Mouse (Mus musculus) lung, postnatal 36 days (tissue): ENCODE measurements around the gene Daam1.

Experiments used
- DNase-seq: peaks from one replicate; pipeline ENCODE4 v3.0.0; 2022; ENCODE audit warnings: mixed read lengths

Daam1 gene

DNA sequence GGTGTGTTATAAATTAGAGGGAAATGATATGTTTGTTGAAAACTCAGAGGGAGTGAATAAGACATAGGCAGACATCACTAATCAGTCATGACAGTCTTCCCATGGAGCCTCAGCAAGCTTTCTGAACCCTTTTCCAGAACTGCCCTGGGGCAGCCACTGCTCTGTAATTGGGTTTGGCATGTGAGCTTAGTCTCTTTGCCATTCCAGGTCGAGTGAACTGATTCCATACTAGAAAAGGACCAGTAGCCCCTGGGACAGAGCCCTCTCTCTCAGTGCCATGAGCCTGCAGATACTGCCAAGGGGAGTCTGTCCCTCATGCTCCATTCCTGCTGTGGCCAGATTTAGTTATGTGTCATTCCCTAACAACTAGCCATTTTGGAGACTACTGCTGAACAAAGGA is 144.7 kb downstream of the Daam1 start:
- no peak for DNase-seq

DNA sequence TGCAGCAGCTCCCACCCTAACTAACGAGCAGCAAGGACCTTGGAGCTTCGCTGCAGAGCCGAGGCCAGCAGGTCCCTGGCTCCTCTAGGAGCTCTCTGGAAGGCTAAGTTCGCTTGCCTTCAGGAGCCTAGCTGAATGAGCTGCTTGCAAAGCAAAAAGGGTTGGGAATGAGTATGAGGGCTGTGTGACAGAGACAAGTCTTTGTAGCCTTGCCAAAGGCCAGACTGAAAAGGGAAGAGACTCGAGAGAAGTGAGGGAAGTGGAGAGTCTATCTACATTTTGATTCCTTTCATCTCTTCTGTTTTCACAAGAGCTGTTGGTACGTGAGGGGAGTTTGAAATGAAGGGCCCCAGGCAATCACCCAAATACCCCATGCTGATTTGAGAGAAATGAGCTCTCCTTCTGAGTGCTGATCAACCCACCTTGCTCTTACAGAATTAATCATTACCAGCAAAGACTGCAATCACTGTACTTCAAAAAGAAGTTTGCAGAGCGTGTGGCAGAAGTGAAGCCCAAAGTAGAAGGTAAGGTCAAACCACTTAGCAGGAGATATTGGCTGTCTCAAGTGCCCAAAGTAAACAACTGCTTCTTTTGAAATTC is 145.6 kb downstream of the Daam1 start:
- DNase-seq: peak; percentile 56

DNA sequence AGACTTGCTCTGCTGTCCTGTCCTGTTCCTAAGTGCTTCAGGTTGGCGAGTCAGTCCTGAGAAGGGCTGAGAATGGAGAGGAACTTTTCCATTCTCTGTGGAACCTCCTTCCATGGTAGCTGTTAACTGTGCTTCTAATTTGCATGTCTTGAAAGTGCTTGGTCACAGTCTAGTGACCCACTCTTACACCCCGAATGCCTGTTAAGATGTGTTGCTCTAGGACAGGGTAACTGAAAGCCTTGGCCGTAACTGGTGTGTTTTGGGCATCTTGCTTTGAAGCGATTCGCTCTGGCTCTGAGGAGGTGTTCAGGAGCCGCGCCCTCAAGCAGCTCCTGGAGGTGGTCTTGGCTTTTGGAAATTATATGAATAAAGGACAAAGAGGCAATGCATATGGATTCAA is 146.5 kb downstream of the Daam1 start:
- no peak for DNase-seq

DNA sequence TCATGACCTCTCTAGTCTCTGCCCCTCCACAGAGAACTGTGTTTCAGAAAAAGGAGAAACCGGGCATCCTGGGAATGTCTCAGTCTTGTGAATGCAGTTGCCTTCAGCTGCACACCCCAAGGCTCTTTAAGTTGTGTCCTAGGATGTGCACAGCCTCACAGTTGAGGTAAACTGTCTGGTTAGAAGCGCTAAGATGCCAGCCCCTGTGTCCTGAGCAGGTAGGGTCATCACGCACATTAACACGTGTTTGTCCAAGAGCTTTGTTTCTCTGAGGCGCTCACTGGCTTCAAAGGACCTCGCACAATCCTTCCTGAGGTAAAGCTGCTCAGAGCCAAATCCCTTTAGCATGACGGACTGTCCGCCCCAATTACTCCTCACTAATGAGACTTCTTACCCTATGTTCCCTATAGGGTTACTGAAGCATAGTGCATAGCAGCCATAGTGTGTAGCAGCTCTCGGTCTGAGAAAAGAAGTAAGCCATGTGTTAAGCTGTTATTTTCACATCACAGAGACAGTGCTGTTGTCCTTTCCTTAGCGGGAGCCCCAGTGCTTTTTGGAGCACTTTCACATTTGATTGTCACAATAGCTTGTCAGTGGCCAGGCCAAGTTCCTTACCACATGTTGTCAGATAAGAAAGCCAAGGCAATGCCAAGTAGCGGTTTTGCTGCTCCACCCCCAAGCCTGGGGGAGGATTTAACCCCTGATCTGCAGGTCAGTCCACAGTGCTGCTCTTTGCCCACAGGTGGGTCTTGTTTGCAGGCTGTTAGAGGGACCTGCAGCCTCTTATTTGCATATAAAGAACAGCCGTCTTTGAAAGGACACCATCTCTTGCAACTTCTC is 147.9 kb downstream of the Daam1 start:
- DNase-seq: no peak

DNA sequence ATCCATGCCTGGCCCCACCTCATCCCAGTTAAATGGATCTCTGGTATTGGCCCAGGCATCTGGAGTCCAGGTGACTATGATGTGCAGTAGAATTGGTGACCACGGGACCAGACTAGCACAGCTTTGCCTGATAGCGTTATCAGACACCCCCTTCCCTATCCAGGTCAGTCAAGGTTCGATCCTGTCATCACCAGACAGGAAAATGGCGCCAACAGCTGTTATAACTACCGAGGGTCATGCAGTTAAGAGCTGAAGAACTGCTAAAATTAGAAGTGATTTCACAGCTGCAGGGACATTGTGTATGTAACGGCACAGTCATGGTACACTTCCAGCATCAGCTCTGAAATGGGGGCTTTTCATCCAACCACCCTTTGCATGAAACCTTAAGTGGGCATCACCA is 149.3 kb downstream of the Daam1 start:
- DNase-seq: no peak

DNA sequence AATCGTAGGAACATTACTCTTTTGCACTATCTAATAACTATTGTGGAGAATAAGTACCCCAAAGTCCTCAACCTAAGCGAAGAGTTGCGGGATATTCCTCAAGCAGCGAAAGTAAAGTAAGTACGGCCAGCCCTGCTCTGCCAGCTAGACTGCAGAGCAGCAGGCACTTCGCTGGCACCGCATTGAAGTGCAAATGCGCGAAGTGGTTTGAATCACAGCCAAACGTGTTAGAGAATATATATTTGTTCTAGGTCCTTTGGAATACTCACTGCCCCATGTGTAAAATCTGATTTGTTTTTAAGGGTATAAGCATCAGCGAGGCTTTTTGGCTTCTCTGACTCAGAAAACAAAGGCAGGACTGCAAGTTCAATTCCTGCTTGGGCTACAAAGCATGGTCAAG is 149.9 kb downstream of the Daam1 start:
- peak; percentile 59 for DNase-seq

DNA sequence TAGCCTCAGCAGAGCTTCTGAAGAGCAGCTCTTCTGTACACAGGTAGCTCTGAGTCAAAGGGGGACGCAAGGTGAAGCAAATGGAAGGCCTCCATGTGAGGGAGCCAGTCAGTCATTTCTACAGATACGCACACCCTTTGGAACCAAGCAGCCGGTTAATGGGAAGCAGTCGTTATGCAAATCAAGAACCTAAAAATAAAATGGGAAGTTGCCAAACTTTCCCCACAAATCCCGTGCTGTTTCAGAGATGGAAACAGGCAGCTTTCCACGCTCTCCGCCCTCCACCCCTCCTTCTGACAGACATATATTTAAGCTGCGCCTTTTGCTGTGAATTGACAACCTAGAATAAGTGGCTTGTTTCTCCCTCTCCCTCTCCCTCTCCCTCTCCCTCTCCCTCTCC is 150.4 kb downstream of the Daam1 start:
- DNase-seq: no peak

DNA sequence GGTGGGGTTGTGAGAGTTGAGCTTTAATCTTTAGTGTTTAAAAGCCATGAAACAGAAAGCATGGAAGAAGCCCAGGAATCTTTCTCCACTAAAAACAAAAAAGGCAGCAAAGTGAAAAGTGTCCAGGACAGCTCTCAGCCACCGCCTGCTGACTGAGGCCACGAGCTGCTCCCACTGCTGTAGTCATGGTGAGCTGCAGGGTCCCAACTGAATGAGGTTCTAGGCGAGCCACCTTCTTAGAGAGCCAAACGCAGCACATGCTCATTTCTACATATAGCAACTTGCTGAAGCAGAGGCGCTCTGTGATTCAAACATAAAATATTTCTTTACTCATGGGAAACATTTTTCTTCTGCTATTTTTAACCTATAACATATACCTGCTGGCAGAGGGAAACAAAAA is 150.9 kb downstream of the Daam1 start:
- DNase-seq: no peak

DNA sequence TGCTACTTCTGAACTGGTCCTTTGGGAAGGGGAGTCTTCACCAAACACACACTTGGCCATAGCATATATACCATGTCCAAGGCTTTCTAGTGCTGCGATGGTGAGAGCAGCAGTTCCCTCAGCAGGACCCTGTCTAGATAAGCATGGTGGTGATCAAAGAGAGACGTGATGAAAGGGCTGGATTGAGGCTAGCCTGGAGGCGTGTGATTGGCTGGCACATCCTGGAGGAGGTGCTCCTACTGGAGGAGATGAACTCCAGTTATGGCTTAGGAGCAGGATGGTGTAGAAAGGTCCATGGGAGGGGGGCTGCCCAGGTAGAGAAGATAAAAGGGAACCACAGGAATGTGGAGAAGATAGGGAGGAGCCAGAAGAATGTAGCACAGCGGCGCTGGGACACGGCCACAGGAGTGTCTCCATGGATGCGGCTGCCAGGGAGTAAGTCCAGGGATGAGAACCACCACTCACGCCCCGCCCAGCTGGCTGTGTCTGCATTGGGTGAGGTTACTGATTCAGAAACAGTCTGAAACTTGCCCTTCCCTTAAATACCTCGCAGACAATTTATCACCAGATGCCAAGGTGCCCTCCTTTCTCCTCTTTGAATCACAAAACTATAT is 152.3 kb downstream of the Daam1 start:
- no peak for DNase-seq

DNA sequence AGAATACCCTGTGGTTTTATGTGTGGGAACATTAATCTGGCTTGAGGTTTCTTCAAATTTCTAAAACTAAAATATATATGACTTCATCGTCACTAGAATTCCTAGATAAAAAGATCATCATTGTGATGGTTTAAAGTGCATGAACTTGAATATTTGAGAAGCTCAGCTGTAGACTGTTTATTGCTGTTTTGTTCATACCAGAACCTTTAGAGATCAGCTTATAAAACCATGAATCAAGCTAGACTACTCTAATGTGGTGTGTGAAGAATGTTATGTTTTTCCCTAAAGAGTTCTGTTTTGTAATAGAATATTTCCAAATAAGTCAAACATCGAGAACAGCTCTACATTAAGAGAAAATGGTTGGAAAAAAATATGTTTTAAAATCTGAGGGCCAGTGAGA is 156.3 kb downstream of the Daam1 start:
- DNase-seq: no peak

DNA sequence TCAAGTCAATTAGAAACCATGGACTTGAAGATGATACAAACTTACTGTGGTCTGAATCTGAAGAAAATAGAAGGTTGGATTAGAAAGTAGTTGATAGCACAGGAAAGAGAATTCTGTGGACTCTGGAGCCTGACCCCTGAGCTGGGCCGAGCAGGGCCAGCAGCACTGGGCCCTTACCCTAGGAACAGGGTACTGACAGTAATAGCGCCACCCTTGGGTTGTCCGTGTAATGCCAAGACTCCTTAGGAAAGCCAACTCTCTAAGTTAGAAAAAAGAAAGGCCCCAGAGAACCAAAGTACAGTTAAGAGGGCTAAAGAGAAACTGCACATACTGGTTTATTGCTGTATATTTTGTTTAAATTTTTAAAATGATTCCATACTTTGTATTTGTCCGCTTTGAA is 157.0 kb downstream of the Daam1 start:
- DNase-seq: no peak

DNA sequence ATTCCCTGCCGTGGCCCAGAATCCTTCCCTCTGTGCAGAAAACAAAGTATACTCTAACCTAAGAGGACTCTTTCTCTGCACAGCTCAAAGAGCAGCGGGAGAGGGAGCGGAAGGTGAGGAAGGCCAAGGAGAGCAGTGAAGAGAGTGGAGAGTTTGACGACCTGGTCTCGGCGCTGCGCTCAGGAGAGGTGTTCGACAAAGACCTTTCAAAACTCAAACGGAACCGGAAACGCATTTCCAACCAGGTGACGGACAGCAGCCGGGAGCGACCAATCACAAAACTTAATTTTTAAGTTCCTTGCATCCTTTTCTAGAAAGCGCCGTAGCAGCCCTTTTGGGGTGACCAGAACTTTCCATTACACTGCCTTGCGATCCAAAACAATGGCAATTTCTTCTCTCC is 158.7 kb downstream of the Daam1 start:
- no peak for DNase-seq

DNA sequence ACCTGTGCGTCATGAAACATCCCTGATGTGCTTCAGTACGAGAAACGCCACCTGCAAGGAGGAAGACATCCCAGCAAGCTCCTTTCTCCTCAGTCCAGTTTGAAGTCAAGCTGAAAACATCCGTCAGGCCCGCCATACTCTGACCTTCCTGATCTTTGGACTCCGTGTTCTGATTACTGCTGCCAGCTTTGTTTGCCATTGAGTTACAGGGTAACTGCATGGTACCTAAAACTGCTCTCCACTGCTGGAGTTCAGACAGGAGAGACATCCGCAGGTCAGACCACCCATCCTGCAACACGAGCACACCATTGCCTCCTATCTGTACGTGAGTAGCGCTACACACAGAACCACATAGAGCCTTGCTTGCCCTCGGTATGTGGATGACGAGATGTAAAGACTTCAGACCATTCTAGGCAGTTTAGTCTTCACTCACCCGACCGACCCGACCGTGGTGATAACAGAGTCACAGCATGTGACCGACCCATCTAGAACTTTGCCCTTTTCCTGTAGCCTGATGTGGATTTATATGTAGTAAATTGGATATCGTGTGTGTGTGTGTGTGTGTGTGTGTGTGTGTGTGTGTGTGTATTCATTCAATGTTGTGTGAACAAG is 161.8 kb downstream of the Daam1 start:
- no peak for DNase-seq

DNA sequence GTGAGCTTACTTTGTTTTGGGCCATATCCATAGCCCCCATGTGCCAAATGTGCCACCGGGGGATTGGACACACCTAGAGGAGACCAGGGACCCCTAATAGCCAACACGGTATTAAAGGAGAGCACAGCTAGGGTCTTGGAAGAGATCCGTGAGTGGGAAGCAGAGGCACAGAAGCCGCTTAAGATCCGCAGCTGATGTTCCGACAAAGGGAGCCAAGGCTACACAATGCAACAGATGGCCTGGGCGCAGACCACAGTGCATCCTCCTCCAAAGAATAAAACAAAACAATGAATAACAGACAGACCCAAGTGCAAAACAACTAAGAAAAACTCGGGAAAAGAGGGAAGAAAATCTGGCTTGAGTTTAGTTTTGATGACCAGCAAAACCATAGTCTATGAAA is 165.0 kb downstream of the Daam1 start:
- no peak for DNase-seq

DNA sequence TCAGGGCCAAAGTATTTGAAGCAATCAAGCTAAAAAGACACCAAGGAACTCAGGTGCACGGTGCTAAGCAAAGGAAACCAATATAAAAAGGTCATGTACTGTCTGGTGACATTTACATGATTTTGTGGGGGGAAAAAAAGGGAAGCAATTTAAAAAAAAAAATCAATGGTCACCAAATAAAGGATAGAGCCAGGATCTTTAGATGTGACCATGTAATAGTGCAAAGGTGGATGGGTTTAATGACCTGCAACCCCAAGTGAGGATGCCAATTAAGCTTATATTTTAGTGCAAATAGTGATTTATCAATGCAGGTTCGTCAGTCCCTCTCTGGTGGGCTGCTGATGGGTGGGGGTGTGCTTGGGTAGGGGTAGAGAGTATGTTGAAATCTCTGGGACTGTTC is 166.0 kb downstream of the Daam1 start:
- no peak for DNase-seq

DNA sequence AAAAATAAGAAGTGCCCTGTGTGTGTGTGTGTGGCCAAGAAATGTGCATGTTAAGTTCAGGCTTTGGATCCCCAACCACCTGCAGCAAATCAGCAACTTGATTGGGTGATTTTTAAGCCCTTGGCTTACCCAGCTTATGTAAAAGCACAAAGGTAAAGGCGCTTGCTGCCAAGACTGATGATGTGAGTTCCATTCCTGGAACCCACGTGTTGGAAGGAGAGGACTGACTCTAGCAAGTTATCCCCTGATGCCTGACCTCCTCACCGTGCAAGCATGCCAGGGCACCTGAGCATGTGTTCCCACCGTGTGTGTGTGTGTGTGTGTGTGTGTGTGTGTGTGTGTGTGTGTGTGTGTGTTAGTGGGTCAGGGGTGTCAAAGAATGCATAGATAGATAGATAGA is 166.5 kb downstream of the Daam1 start:
- DNase-seq: no peak

DNA sequence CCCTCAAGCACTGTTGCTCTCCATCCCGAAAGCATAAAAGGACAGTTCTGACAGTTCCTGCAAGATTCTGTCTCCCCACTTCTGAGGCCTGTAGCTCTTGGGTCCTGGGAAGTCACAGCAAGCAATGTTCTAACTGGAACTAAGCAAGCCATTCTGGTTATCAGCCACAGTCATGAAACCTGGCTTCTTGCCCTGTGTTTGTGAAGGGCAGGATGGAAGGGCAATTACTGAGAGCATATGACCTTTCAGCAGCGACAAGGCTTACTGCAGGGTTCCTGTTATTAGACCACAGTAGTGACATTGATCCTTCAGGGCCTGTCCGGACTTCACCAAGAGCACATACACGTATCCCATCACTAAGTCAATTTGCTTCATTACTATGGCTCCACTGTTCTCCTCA is 167.8 kb downstream of the Daam1 start:
- peak; percentile 72 for DNase-seq

DNA sequence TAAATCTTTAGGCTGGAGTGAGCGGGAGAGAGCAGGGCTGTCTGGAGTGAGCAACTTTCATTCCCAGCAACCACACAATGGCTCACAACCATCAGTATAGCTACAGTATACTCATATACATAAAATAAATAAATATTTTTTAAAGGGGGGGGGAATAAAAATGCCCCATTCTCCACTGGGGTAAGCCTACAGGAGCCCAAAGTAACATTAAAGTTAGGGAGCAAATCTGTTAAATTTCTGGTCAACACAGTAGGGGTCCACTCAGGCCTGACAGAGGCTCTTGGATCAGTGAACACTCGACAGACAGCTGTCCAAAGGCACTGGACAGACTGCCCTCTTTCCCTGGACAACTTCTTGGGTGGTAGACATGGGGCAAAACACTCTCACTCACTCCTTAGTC is 168.8 kb downstream of the Daam1 start:
- no peak for DNase-seq

DNA sequence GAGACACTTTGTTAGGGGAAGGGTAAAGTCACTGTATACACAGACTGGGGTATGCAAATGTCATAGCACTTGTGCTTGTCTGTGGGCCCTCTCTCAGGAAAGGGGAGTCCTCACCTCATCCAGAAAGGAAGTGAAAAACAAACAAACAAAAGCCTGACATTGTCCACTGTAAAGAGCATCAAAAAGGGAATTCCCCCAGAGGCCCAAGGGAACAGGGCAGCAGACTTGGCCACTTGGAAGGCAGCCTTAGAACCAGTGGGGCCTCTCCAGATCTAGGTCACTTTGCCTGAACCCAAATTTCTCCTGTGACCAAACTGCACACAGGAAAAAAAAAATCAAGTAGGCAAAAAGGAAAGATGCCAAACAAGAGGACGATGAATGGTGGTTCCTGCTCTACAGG is 170.9 kb downstream of the Daam1 start:
- DNase-seq: no peak

DNA sequence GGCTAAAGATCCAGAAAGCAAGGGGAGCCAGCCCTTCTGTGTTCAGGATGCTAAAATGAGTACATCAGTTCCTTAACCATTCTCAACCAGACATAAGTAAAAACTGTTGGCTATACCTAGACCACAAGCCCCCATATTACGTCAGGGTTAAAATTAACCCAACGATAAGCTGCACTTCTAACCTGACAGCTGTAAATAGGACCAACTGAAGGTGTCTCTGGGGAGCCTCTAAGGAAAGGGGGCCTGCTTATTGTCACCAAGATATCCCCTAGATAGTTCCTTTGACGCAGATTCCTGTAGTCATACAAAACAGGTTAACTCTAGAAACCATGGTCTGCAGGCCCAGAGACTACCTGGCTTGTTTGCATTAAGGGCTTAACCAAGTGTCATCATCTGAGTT is 174.4 kb downstream of the Daam1 start:
- no peak for DNase-seq

DNA sequence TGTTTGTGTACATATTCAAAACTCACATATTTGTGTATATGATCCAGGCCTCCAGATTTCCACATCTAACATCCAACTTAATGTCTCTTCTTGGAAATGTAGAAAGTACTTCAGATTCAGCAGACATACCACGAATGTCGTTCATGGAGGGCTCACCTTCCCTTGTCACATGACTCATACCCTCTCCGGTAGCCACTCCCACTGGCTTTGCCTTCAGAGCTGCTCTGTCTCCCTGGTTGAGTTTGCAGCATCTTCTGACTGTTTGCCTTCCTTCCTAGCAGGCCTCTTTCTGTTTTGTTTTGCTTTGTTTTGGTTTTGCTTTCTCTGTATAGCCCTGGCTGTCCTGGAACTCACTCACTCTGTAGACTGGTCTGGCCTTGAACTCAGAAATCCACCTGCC is 176.8 kb downstream of the Daam1 start:
- DNase-seq: no peak

DNA sequence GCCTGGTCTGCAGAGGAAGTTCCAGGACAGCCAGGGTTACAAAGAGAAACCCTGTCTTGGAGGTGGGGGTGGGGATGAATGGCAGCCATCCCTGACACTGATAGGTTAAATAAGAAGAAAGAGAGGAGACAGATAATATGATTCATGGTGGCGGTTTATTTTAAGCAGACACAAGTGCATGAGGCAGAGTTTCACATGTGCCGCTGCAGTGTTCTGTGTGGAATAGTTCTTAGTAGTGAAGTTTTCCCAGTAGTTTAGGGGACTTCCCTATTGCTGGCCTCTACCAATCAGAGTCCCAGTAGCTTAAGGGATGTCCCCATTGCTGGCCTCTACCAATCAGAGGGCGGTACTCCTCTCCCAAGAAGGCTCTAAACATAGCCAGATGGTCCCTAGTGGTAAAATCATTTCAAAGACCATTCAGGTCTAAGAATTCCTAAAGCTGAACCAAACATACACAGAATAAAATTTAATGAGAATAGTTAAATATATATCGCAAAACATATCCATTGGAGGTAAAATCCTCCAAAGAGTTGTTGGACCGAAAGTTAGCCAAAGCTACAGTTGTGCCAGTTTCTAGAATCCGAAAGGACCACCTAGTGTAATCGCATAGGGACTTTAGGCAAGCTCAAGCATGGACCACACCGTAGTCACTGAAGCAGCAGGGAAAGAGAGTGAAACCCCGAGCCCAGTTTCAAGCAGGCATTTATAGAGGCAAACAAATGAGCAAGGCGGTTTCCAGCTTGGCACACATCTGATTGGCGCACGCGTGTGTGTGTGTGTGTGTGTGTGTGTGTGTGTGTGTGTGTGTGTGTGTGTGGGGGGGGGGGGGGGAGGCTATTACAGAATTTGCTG is 178.4 kb downstream of the Daam1 start:
- no peak for DNase-seq

DNA sequence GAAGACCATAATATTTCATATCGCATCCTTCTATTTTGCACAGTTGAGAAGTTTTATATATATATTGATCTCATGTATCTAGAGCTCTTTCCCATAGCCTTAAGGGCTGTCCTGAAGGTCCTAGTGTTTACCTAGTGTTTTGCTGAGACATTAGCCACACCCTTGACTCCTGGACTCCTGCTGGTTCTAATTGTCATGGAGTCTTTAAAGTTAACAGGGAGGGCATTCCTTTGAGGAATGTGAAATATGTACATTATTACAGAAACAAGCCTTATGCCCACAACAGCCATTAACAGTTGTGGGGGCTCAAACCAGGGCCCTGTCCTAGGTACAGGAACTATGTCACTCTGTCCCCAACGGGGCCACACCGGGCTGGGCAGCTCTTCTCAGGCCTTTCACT is 180.5 kb downstream of the Daam1 start:
- DNase-seq: no peak
